In genomic region chr7:34749753-34750152, GRCm38 (mm10) we compare ENCODE assay signal across 8 mouse cellular contexts.
DNase-seq lines count a peak whose midpoint lies in the region; ATAC-seq and TF ChIP-seq lines count a peak whose summit lies in the region.

No protein-coding gene starts in this region.

- H3K9me3 ChIP-seq in intestine, embryonic 14.5 days (ENCODE audit: control insufficient read depth, low read length): no peaks in the 10 kb centered on the region
- no peaks in the 10 kb centered on the region for H3K9me3 ChIP-seq in intestine, embryonic 16.5 days (ENCODE audit: control insufficient read depth, low read length)
- no peaks in the 10 kb centered on the region for H3K9me3 ChIP-seq in ES-Bruce4 (replicated peaks; ENCODE audit: control insufficient read depth, insufficient read depth, low read length, poor library complexity, severe bottlenecking)
- no peaks in the 10 kb centered on the region for H3K9me3 ChIP-seq in lung, postnatal 0 days (ENCODE audit: low read length)
- H3K9me3 ChIP-seq in heart, embryonic 10.5 days: no peaks in the 10 kb centered on the region

- H3K4me3 ChIP-seq in intestine, embryonic 14.5 days (ENCODE audit: low read depth, low read length): no peak overlapping the region
- H3K4me3 ChIP-seq in intestine, embryonic 16.5 days (ENCODE audit: low read length): no peak overlapping the region
- H3K4me3 ChIP-seq in ES-Bruce4 (ENCODE audit: low read depth, low read length): no peak overlapping the region
- no peak overlapping the region for H3K4me3 ChIP-seq in lung, postnatal 0 days (ENCODE audit: low read depth, low read length)
- no peak overlapping the region for H3K4me3 ChIP-seq in heart, embryonic 10.5 days

- peaks cover 18% of the 10 kb centered on the region for H3K4me1 ChIP-seq in intestine, embryonic 14.5 days (replicated peaks; ENCODE audit: control insufficient read depth, insufficient read depth, low read length)
- H3K4me1 ChIP-seq in intestine, embryonic 16.5 days (ENCODE audit: control insufficient read depth, insufficient read depth, low read length): peaks cover 15% of the 10 kb centered on the region
- peaks cover 6% of the 10 kb centered on the region for H3K4me1 ChIP-seq in ES-Bruce4 (ENCODE audit: control insufficient read depth, insufficient read depth, low read length)
- no peaks in the 10 kb centered on the region for H3K4me1 ChIP-seq in lung, postnatal 0 days (ENCODE audit: insufficient read depth, low read depth, low read length)
- H3K4me1 ChIP-seq in heart, embryonic 10.5 days: peaks cover 26% of the 10 kb centered on the region

- TF ChIP-seq EP300 in ES-Bruce4 (IDR thresholded peaks at IDR 0.05; ENCODE audit: insufficient read depth, low read depth, low read length): no peak
- no peak for TF ChIP-seq EP300 in lung, postnatal 0 days (IDR thresholded peaks at IDR 0.05)

- H3K27ac ChIP-seq in intestine, embryonic 14.5 days (ENCODE audit: low read depth): no peak overlapping the region
- no peak overlapping the region for H3K27ac ChIP-seq in intestine, embryonic 16.5 days (ENCODE audit: low read length)
- H3K27ac ChIP-seq in ES-Bruce4 (ENCODE audit: insufficient read depth, low read length): no peak overlapping the region
- H3K27ac ChIP-seq in lung, postnatal 0 days (ENCODE audit: low read length): no peak overlapping the region
- H3K27ac ChIP-seq in heart, embryonic 10.5 days: no peak overlapping the region

- H3K4me2 ChIP-seq in intestine, embryonic 14.5 days (ENCODE audit: low read length): no peak overlapping the region
- H3K4me2 ChIP-seq in intestine, embryonic 16.5 days (ENCODE audit: low read depth, low read length): no peak overlapping the region
- no peak overlapping the region for H3K4me2 ChIP-seq in lung, postnatal 0 days (replicated peaks; ENCODE audit: low read depth, low read length)

- no peaks in the 10 kb centered on the region for H3K27me3 ChIP-seq in intestine, embryonic 14.5 days (replicated peaks; ENCODE audit: control insufficient read depth, insufficient read depth, low read length)
- H3K27me3 ChIP-seq in intestine, embryonic 16.5 days (replicated peaks; ENCODE audit: control insufficient read depth, insufficient read depth, low read length): no peaks in the 10 kb centered on the region
- no peaks in the 10 kb centered on the region for H3K27me3 ChIP-seq in ES-Bruce4 (ENCODE audit: control insufficient read depth, insufficient read depth, low read length, poor library complexity, severe bottlenecking)
- no peaks in the 10 kb centered on the region for H3K27me3 ChIP-seq in lung, postnatal 0 days (replicated peaks; ENCODE audit: insufficient read depth, low read length)
- no peaks in the 10 kb centered on the region for H3K27me3 ChIP-seq in heart, embryonic 10.5 days (ENCODE audit: insufficient read depth, poor library complexity, severe bottlenecking)

- no peaks in the 10 kb centered on the region for H3K36me3 ChIP-seq in intestine, embryonic 14.5 days (ENCODE audit: control insufficient read depth, insufficient read depth, low read length)
- H3K36me3 ChIP-seq in intestine, embryonic 16.5 days (ENCODE audit: control insufficient read depth, insufficient read depth, low read length): no peaks in the 10 kb centered on the region
- no peaks in the 10 kb centered on the region for H3K36me3 ChIP-seq in ES-Bruce4 (ENCODE audit: control insufficient read depth, insufficient read depth, low read length, poor library complexity, severe bottlenecking)
- H3K36me3 ChIP-seq in lung, postnatal 0 days (ENCODE audit: insufficient read depth, low read length): no peaks in the 10 kb centered on the region
- H3K36me3 ChIP-seq in heart, embryonic 10.5 days: no peaks in the 10 kb centered on the region

- DNase-seq in intestine, embryonic 14.5 days (ENCODE audit: low spot score): peak; percentile 63
- DNase-seq in c-Kit-positive CD71-negative TER-119-negative erythroid progenitor cells, embryonic 14.5 days (ENCODE audit: low read depth): peak; percentile 20
- DNase-seq in lung, postnatal 0 days (ENCODE audit: low spot score): peak; percentile 10
- DNase-seq in Muller cell, postnatal 12 days (ENCODE audit: inconsistent ontology term): no peak
- no peak for DNase-seq in right cerebral cortex, adult 2 months (ENCODE audit: low spot score in 2 of 2)
- DNase-seq in heart, embryonic 10.5 days (ENCODE audit: low spot score): no peak

- TF ChIP-seq CTCF in ES-Bruce4 (IDR thresholded peaks at IDR 0.05; ENCODE audit: low read depth, low read length): peak; percentile 85
- TF ChIP-seq CTCF in lung, postnatal 0 days (IDR thresholded peaks at IDR 0.05): peak; percentile 66

- no peak for TF ChIP-seq POLR2A in ES-Bruce4 (IDR thresholded peaks at IDR 0.05; ENCODE audit: insufficient read depth, low read length)

- no peak overlapping the region for H3K9ac ChIP-seq in intestine, embryonic 14.5 days (ENCODE audit: low read length)
- no peak overlapping the region for H3K9ac ChIP-seq in intestine, embryonic 16.5 days (ENCODE audit: low read depth, low read length)
- no peak overlapping the region for H3K9ac ChIP-seq in ES-Bruce4 (ENCODE audit: low read depth, poor library complexity, severe bottlenecking)
- no peak overlapping the region for H3K9ac ChIP-seq in lung, postnatal 0 days (replicated peaks; ENCODE audit: low read depth)

- no peak for ATAC-seq in intestine, embryonic 14.5 days (replicated peaks; ENCODE audit: low FRiP score, low TSS enrichment, low read depth)
- no peak for ATAC-seq in intestine, embryonic 16.5 days
- ATAC-seq in lung, postnatal 0 days: no peak

- 51% methylated on average over 3 of the region's 3 CpGs for WGBS in intestine, embryonic 14.5 days
- WGBS in intestine, embryonic 16.5 days: 69% methylated on average over 3 of the region's 3 CpGs
- 57% methylated on average over 3 of the region's 3 CpGs for WGBS in lung, postnatal 0 days
- 43% methylated on average over 3 of the region's 3 CpGs for WGBS in heart, embryonic 10.5 days

Comparison
In these comparisons a context has a peak if more than half of its experiments do, and no peak if none do; other contexts are left out.
1. DNase-seq: peak in intestine, embryonic 14.5 days (single experiment), c-Kit-positive CD71-negative TER-119-negative erythroid progenitor cells, embryonic 14.5 days (single experiment) and lung, postnatal 0 days (single experiment); none in Muller cell, postnatal 12 days (single experiment), right cerebral cortex, adult 2 months (0 of 2) and heart, embryonic 10.5 days (single experiment).